Mouse (Mus musculus) ovary, postnatal 14 days (tissue): ENCODE data around the gene Gm49320.

Experiments
- DNase-seq: peaks from one replicate; pipeline ENCODE4 v3.0.0; 2022; ENCODE audit warnings: low spot score

The Gm49320 gene

DNA sequence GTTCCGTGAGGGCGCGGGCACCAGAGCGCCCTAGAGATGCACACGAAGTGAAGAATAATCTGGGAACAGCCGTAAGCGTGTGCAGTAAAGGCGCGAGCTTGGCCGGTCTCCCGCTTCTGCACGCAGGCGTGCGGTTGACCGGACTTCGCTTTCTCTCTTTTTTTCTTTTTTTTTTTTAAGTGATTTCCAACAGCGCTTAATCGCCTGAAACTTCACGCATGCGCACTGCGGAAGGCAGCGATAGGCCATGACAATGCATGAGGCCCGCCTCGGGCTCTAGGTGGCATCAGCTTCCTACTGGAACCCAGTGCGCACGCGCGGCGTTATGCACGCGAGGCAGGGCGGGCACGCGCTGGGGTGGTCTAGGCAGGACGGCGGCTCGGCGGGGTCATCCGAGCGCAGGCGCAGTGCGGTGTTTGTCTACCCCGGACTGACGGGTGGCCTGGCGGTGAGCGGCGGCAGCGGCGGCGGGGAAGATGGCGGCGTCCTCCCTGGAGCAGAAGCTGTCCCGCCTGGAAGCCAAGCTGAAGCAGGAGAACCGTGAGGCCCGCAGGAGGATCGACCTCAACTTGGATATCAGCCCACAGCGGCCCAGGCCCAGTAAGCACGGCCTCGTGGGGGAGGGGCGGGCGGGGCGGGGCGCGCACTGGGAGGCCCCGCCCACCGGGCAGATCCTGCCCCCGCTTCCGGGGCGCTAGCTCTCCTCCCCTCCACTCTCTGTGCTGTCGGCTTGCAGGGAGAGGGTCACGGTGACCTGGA, at the start of gene Gm49320, which contains the start of gene Map2k7:
Gene Gm49320, plus strand, starts transcription at position 432 of the 759 bp plus-strand sequence.
Gene Map2k7, plus strand, starts transcription at position 307 of the 759 bp plus-strand sequence.
- DNase-seq, result peak; percentile 99

DNA sequence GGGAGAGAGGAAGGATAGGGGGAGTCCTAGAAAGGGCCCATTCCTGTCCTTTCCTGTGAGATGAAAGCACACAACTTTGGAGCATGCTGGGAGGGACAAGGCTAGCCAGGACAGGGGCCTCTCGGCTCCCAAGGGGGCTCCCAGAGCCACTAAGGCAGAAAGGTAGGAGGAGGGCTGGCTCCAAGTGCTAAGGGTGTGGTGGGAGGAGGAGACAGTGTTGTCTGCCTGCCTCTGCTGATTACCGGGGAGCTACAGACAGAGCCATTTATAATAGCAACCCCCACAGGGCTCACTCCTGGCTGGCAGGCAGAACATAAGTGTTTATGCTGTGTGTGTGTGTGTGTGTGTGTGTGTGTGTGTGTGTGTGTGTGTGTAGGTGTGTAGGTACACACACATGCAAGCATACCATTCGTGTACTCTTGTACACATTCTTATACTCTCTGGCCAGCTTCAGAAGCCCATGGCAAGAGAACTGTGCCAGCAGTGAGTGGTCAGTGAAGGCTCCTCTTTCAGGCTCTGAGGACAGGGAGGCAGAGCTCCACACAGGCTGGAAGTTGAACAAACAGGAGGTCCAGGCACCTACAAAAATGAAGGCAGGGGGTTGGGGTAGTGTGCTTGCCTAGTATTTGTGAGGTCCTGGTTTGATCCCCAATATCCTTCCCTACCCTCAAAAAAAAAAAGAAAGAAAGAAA, 49.5 kb upstream of the Gm49320 start:
- no peak for DNase-seq

DNA sequence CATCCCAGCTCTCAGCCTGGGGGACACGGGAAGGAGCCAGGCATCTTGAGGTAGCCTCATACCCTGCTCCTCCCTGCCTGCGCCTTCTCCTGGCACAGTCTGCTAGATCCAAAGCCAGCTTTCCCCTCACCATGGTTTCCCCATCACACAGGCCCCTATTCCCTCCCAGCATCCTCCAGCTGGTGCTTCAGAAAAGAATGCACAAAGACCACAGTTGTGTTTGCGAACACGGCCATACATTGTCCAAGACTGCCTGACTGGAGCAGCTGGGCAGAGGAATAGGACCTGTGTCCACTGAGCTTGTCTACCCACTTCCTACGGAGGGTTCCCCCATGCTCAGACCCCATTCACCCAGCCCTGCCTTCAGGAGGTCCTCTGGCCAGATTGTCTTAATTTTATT, 46.4 kb upstream of the Gm49320 start:
- no peak for DNase-seq

DNA sequence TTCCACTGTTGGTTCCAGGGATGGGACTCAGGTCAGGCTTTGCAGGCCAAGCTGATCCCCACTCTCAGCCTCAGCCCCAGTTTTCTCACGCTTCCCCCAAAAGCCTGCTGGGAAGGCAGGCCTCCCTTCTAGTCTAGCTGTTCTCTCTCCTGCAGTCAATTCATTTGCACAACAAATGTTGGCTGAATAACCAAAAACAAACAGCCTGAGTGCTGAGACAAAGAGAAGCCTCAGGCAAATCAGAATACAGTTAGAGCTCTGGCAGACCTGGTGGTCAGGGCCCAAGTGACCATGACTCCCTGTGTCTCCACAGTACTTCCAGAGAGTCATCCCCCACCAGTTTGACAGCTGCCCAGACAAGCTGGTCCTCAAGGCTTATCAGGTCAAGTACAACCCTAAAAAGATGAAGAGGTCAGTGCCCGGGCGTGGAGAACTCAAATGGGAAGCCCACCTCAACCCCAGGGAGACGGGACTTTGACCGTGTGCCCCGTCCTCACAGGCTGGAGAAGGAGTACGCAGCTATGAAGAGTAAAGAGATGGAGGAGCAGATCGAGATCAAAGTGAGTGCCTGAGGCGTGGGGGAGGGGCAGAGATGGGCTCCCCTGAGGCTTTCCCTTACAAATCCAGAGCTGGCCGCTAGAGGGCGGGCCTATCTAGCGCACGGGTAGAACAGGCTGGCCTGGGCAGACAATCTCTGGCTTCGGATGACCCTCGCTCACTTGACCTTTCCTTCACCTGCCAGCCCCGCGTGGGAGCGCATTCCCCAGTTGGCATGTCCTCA, 45.7 kb upstream of the Gm49320 start:
- DNase-seq, result peak; percentile 87

DNA sequence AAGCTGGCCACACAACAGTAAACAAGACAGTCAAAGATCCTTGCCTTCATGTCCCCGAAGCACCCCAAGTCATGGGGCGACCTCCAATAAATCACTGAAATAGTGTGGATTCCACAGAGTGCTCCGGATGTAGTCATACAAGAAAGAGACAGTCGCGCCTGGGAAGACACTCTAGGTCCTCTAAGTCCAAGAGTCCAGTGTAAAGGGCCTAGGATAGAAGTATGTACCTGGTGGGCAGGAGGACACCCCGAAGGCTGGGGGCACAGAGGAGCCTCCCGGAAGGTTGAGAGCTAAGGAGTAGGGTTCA, 45.1 kb upstream of the Gm49320 start:
- no peak for DNase-seq

DNA sequence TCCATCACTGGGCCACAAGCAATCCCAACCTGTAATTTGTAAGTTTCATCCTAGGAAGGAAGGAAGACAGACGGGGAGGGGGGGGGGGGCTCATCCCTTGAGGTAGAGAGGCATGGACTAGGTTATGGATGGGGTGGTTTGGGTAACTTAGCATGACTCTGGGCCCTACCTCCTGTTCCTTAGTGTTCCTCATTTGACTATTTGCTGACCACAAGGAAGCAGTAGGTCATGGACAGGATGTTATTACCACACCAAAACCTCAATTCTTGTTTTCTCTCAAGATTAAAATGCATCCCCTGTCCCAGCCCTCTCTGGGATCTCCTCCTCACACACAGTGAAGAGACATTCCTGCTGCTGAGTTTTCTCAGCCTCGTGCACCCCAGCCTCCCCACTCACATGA, 37.3 kb upstream of the Gm49320 start:
- DNase-seq, result no peak

DNA sequence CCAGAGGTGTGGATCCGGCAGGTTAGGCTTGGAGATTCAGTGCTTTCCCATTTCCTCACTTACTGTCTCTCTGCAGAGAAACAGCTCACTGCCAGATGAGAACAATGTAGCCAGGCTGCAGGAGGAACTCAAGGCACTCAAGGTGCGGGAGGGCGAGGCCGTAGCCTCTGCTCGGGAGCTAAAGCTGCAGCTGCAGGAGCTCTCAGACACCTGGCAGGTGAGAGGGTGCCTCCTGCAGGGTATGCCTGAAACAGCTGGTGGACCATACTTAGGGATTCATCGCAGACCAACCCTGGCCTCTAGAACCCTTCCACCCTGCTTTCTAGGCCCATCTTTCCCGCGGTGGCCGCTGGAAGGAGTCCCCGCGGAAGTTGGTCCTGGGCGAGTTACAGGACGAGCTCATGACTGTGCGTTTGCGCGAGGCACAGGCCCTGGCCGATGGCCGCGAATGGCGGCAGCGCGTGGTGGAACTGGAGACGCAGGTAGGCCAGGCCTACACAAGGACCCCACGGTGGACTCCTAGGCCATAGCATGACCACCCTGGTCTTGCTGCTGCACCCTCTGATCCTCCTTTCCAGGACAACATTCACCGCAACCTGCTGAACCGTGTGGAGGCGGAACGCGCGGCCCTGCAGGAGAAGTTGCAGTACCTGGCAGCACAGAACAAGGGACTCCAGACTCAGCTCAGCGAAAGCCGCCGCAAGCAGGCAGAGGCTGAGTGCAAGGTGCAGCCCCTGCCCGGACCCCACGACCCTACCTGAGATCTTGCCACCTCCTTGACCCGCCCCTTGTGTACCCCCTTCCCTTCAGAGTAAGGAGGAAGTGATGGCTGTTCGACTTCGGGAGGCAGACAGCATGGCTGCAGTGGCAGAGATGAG, 33.2 kb upstream of the Gm49320 start:
- no peak for DNase-seq

DNA sequence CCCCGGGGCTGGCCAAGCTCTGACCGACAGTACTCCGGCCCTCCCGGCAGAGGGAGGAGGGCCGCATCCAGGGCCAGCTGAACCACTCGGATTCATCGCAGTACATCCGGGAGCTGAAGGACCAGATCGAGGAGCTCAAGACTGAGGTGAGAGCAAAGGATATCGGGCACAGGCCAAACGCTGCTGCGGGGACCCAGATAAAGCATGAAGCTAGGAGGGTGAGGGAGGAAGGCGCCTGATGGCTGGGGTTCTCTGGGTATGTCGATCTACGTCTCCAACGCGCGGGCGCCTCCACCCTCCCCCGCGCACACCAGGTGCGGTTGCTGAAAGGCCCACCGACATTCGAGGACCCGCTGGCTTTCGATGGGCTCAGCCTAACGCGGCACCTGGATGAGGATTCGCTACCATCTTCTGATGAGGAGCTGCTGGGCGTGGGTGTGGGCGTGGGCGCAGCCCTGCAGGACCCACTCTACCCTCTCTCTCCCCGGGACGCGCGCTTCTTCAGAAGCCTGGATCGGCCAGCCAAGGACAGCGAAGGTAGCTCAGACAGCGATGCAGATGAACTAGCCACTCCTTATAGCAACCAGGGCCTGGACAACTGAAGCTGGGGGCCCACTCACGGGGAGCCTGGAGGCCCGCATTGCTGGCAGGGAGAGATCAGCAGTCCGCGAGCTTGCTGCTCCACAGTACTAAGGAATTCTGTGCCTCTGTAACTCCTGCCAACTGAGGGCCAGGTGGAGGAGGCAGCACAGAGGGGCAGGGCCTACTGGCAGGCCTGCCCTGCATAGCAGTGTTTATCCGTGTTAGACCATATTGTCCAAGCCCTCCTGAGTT, 32.3 kb upstream of the Gm49320 start:
- DNase-seq, result no peak

DNA sequence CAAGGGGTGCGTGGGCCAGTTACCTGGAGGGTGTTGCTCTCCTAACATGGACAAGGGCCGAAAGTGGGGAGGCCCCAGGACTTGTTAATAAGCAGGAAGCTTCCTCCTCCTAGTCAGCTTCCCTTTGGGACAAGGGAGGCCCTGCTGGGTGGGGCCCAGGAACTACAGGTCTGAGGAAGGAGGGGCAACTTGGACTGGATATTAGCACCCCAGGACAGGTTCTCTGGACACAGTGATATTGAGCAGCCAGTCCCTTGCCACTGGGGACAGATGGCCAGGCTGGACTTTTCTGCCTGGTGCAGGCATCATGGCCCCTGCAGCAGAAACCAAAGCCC, 31.7 kb upstream of the Gm49320 start:
- no peak for DNase-seq

DNA sequence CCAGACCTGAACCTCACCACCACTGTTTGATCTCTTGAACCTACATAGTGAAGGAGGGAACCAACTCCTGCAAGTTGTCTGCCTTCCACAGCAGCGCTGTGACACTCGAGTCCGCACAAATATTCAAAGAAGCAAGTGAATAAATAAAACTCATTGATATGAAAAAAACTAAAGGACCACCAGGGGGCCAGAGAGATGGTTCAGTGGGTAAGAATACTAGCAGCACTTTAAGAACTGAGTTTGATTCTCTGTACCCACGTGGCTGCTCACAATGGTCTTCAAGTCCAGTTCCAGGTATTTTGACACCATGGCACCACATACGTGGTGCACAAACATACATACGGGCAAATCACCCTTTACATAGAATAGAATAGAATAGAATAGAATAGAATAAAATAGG, 27.6 kb upstream of the Gm49320 start:
- no peak for DNase-seq

DNA sequence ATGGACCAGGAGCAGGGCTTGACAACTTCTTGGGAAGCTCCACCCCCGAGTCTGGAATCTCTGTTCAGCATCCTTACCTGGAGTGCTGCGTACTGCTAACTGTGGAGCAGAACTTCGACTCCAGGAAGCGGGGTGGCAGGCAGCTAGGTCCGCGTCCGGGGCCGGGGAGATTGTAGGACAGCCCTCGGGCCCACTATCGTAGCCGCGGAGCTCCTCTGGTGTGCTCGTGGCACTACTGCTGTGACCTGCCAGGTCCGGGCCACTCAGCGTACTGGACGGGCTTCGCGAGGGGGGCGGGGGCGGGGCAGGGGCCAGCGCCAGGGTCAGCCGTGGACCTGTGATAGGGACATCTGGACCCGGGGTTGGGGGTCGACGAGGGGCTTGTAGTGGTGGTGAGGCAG, 25.9 kb upstream of the Gm49320 start:
- no peak for DNase-seq

DNA sequence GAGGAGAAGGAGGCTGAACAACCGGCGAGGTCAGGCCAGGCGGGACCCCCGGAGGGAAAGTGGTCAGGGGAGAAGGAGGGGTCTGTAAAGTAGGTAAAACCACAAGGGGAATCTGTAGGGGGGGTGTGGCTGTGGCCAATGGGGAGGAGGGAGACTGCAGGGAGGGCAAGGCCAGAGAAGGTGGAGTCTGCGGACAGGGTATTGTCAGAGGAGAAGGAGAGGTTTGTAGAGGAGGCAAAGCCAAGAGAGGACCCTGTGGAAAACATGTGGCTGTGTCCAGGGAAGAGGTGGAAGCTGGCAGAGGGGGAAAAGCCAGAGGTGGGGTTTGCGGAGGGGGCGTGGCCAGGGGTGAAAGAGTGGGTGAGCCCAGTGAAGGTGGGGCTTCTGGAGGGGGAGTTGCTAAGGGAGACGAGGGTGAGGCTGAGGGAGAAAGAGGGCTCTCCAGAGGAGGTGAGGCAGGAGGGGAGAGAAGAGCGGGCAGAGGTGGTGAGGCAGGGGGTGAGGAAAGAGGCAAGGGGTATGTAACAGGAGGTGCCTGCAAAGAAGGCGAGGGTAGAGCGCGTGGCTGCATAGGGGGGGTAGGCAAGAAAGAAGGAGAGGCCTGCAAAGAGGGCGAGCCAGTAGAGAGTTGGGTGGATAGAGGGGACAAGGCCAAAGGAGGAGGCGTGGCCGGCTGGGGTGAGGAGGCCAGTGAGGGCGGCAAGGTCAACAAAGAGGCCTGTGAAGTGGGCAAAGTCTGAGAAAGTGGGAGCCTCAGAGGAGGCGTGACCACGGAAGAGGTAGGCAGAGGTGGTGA, 25.3 kb upstream of the Gm49320 start:
- peak; percentile 59 for DNase-seq

DNA sequence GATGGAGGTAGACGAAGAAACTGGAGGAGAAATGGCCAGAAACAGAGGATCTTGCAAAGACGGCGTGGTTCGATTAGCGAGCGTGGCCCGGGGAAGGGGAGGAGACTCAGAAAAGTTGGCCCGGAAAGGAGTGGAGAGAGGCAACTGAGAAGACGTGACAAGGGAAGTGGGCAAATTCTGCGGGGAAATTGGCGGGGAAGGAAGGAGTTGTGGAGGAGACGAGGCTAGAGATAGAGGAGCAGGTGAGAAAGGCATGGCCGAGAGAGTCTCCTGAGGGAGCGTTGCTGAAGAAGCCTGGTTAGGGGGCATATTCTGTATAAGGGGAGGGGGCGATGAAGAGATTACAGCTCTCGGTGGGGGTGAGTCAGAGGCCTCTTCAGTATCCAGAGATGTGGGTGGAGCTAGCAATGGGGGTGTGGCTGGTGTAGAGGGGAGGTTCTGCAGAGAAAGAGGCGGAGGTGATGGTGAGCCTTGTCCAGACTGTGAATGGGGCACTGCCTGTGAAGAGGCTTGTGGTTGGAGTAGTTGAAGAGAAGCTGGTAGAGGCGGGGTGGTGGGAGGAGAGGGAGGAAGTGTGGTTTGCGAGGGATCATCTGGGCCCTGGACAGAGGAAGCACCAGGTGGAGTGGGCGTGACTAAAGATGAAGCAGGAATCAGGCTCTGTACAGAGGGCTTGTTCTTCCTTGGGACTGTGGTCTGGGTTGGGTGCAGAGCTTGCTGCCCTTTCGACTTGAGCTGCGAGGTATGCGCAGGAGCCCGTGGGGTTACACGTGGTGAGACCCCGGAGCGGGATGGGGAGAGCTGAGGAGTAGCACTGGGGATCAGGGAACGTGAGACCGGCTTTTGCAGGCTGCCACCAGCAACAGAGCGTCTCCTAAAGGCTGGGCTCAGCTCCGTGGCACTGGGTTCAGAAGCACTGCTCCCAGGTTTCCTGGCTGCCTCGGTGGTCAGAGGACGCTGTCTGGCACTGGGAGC, 24.4 kb upstream of the Gm49320 start:
- DNase-seq, result no peak

DNA sequence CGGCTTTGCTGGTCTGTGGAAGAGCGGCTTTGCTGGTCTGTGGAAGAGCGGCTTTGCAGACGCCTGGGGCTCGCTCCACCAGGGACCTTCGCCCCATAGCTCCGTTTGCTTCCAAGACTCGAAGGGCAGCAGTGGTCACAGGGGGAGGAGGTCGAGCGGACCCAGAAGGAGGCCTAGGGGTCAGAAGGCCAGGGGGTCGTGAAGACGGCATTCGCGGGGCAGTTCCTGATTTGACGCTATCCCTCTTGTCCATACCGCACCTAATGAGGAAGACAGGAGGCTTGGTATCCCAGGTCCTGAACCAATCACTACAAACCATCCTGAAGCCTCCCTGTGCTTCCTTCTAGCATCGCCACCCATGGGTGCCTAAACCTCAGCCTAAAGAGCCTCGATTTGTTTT, 22.4 kb upstream of the Gm49320 start:
- no peak for DNase-seq

DNA sequence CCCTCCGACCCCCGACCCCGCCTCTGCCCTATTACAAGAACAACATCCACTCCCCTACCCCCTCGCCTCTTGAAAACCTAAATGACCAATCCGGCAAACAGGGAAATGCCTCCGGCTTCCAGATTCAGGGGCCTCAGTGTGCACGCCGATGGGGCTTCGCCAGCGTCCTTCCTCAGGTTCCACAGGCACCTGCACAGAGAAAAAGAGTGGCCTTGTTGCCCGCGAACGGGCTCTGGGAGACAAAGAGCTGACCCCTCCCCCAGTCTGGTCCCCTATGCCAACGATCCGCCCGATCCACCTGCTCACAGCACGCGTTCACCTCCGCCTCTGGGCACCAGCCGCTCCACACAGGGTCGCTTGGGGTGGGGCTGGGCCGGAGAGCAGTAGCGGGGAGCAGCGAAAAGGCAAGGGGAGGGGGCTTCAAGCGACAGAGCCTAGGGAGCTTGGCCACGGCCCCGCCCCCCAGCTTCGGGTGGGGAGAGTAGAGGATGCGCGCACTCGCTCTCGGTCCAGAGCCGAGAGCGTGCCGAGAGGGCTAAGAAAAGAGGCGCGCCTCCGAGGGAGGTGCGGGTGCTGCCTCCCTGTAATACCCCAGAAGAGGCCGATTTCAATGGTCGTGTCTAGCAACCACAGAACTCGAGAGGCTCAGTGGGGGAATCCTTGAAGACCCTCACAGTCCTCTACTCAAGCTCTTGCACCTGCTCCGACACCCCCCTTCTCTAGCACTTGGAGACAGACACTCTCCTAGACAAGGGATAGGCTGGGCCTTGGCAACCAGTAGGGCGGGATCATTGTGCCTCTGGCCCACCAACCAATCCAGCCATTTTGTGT, 21.7 kb upstream of the Gm49320 start, which contains the start of gene Prr36:
Gene Prr36, minus strand, starts transcription at position 669 of the 831 bp plus-strand sequence.
- DNase-seq, result no peak

DNA sequence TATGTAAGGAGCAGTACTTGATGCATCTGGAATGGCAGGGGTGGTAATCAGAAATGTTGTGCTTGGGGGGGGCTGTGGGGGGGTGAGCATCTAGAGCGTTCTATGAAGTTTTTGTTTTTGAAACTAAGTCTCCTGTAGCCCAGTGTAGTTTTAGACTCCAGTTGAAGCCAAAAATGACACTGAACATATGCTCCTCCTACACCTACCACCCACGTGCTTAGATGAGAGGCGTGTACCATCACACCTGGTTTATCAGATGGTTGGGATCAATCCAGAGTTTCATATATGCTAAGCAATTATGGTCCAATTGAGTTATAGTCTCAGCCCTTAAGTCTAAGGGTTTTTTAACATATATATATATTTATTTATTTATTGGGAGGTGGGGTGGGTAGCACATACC, 19.0 kb upstream of the Gm49320 start:
- DNase-seq, result no peak

DNA sequence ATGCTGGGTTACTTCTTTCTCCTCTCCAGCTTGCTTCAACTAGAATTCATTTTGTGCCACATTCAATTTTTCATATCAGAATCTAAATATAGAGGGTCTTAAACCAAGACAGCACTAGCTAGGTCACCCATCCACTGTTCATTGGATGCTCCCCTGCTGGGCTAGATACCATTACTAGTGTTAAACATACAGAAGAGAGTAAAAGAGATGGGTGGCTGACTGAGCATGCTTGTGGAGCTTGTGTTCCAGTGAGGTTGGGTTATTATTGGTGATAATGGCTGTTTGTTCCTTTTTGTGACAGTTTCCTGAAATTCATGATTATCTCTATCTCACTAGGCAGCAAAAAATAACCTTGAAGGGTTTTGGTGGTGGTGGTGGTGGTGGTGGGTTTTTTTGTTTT, 16.6 kb upstream of the Gm49320 start:
- no peak for DNase-seq

DNA sequence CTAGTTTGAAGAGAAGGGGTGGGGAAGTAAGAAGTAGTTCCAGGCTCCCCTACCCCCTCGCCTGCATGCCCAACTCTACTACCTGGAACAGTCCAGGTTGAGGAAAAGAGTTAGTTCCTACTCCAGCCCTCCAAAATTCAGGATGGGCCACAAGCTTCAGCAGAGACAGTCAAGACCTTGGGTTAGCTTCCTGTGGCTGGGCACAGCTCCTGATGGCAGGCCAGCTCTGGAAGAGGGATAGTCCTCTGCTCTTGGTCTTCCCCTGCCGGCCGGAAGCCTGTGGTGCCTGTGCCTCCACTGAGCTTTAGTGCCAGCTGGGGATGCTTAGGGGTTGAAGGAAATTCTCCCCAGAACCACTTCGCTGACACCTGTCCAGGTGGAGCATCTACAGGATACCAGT, 12.3 kb upstream of the Gm49320 start:
- no peak for DNase-seq
